Mouse (Mus musculus) common myeloid progenitor, adult 5-6 weeks (primary cell): ENCODE measurements around the gene Clk3. TPM values are rescaled to one million over a fixed set of nuclear protein-coding genes. Genes with fewer than 3 reads are reported as not detected.

Experiments
- ATAC-seq: replicated peaks from 2 replicates; pipeline ENCODE4 v1.8.0; 2016; ENCODE audit warnings: low read depth, mild to moderate bottlenecking, moderate TSS enrichment, inconsistent platforms; ENCODE audit not compliant: poor library complexity, severe bottlenecking
- total RNA-seq: library from RNA; stranded (forward); fragments of 200-1000, 187-1606 nt; gene quantifications from 2 replicates; pipeline ENCODE4 v1.2.3, GENCODE M21; 2017

The Clk3 gene
- 38.1 and 40.5 TPM in 2 replicates for total RNA-seq

DNA sequence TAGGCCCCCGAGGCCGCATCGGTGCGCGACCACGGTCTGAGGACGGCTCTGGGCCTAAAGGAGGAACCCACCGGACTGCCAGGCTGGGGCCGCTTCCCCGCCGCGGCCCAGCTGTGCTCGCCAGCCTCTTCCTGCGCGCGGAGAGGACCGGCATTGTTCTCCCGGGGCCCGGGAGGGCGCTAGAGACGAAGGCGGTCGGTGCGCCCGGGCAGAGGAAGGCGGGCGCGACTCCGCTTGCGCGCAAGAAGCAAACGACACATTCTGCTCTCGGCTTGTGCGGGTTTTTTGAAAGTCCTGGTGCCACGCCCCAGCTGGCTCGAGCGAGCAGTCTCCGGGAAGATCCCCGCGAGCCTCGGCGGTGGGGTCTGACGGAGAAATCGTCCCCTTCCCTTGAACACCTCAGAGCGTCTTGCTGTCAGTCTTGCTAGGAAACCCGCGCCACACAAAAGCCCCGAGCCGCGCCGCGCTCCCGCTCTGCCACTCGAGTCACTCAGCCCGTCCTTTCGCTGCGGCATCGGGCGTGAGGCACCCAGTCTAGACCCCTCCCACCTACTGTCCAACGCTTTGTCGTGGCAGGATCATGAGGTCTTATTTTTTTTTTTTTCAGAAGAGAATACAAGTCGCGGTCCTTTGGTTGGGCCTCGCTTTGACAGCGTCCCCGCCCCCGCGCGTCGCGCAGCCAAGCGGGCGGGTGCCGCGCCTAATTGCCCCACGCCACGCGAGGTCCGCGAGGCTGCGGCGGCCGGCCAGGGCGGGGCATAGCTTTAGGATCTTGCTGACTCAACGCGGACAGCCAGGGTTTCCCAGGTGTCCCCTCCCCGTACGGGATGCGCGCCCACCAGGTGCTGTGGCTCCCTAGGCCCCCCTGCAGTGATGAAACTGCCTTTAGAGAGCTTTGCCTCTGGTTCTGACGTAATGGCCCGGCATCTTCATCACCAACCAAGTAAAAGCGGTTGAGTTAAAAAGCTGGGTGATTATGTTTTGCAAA, at the start of gene Clk3:
Gene Clk3, minus strand, starts transcription at position 497 of the 988 bp plus-strand sequence.
- ATAC-seq: peak; percentile 19

GRCm38 (mm10) chr9:57814866-57815265, 49.2 kb upstream of the Clk3 start:
- ATAC-seq: no peak

DNA sequence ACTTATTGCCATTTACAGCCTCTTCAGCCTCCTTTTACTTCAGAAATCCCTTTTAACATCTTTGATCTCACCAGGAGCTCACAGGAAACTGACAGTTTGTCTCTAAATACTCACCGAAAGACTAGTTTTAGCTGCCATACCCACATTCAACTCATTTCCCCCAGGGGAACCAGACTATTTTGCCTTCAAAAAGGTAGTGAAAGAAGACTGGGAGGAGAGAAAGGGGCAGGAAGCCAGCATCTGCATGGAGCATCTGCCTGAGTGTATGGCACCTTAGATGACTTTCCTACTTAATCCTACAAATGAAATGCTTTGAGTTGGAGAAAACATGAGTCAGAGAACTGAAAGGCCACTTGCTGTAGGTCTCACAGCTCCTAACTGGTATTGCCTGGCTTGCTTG, 48.4 kb upstream of the Clk3 start:
- no peak for ATAC-seq

- ATAC-seq: no peak
Measured at GRCm38 (mm10) chr9:57811793-57812733, 46.4 kb upstream of the Clk3 start.

DNA sequence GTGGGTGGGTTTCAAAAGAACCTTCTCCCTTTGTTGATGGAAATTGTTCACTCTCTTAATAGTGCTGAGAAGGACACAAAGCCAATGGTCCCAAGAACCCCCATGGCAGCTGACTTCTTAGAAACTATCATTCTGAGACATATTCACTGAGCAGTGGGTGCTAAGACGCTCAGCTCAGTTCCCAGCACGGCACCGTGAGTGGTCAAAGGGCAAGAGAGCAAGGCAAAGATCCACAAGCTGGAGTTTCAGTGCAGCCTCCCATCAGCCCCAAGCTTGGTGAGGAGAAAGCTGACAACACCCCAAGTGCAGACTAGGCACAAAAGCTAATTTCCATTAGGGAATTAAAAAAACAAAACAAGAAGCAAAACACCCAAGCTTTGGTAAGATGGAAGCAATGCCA, 45.0 kb upstream of the Clk3 start:
- ATAC-seq: no peak

- ATAC-seq: no peak
Measured at GRCm38 (mm10) chr9:57808771-57809310, 43.2 kb upstream of the Clk3 start.

GRCm38 (mm10) chr9:57807174-57807651, 41.6 kb upstream of the Clk3 start:
- no peak for ATAC-seq

DNA sequence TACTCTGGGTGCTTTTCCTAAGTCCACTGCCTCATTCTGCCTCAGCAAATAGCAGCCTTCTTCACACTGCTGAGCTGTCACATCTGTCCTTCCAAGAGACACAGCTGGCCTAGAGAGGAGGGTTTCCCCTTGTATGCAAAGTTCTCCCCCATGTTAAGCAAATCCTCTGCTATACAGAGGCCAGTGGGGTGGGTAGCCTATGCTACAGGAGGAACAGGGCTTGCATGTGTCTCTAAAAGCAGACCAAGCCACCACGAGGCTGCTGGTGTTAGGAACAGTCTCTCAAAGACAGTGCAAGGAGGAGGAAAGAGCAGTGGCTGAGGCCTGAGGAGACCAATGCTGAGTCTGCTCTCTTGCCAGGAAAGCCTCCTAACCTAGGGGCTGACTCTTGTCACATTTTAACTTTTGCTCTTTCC, 40.4 kb upstream of the Clk3 start:
- ATAC-seq: no peak

- ATAC-seq: 0 out of 2 replicates have a peak, but pooled peaks have one; percentile 40
Measured at GRCm38 (mm10) chr9:57805087-57805737, 39.6 kb upstream of the Clk3 start.

DNA sequence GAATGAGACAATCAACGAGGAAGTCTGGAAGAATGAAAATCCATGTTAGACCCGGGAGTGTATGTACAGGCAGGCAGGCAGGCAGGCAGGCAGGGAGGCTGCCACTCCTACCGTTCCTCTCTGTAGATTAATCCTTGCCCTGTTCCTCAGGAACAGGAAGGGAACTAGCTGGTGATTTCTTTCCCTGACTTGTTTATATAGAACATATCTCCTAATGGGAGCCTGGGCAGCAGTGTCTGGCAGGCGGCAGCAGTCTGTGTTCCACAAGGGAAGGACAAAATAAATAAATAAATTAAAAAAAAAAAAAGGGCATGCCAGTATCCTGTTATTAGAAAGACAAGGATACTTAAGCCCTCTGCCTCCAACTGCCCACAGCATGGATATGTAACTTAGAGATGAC, 38.2 kb upstream of the Clk3 start:
- no peak for ATAC-seq

GRCm38 (mm10) chr9:57803047-57803446, 37.4 kb upstream of the Clk3 start:
- no peak for ATAC-seq

GRCm38 (mm10) chr9:57800325-57800975, 34.8 kb upstream of the Clk3 start:
- ATAC-seq: peak; percentile 63

GRCm38 (mm10) chr9:57798725-57799253, 33.1 kb upstream of the Clk3 start:
- ATAC-seq: no peak

- no peak for ATAC-seq
Measured at GRCm38 (mm10) chr9:57797456-57797855, 31.8 kb upstream of the Clk3 start.

- ATAC-seq: peak; percentile 76
Measured at GRCm38 (mm10) chr9:57789733-57790132, 24.1 kb upstream of the Clk3 start.

GRCm38 (mm10) chr9:57782656-57783055, 17.0 kb upstream of the Clk3 start:
- no peak for ATAC-seq

DNA sequence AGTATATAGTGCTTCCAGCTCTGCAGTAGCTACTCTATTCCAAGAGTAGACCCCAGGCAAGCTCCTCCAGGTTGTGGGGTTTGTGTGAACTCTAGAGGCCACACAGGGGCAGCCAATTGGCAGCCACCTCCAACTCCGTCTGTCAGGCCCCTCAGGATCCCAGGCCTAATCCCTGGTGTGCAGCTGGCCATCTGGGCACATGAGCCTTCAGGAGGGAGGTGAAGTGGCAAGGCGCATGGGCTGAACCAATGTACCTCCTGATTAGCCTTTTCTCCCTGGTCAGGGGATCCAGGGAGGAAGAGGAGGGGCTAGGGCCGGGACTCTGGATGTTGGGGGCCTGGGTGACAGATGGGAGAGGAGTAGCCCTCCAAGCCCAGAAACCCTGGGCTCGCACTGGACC, 10.1 kb upstream of the Clk3 start:
- no peak for ATAC-seq

DNA sequence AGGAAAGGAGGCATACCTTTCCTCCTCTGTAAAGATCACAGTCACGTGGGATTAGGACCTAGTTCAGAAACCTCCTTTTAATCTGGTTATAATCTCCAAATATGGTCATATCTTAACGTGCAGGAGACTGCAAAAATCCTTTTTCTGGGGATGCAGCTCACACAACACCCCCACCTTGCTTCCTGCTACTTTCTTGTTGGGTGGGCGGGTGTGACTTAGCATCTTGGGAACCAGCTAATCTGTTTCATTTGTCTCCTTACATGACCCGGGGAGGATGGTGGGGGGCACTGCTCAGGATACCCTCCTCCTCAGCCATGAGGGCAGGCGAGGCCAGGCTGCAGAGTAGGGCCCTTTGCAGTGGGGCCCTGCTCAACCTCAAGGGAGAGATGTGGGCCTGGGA, 9.4 kb upstream of the Clk3 start:
- ATAC-seq: no peak

DNA sequence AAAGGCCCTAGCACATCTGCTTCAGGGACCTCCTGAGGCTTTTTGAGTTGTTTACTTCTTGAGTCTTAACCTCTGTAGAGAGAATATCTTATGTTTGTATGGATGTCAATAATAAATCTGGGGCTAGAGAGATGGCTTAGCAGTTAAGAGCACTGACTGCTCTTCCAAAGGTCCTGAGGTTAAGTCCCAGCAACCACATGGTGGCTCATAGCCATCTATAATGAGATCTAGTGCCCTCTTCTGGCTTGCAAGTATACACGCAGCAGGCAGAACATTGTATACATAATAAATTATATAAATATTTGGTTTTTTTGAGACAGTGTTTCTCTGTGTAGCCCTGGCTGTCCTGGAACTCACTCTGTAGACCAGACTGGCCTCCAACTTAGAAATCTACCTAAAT, 8.5 kb upstream of the Clk3 start:
- ATAC-seq: no peak
